Mouse (Mus musculus) frontal cortex, postnatal 14 days (tissue): Measurements from ENCODE around the gene Fam163b.

ENCODE experiments used
- DNase-seq, 2 experiments: peaks; one replicate each; pipeline ENCODE4 v3.0.0; 2022; ENCODE audit warnings: low spot score in 2 of 2

Fam163b gene

DNA sequence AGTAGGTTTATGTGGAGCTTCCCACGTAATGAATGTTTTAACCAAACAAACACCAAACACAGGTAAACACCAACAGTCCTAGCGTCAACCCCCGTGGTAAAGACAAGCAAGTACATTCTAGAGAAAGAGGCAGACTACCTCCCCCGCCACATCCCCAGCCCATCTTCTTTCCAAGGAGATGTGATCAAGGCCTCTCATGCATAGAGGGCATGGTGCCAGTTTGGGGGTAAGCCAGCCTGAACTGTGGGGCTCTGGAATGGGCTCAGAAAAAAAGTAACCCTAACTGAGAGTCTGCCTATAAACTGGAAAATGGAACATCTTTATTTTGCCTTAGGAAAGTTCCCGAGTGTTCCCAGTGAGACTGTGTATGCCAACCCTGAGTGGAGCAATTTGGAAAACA is 6.4 kb downstream of the Fam163b start:
- DNase-seq, result no peak

- no peak for DNase-seq
These were observed 13.3 kb downstream of the Fam163b start for GRCm38 (mm10) chr2:27128990-27129389.

DNA sequence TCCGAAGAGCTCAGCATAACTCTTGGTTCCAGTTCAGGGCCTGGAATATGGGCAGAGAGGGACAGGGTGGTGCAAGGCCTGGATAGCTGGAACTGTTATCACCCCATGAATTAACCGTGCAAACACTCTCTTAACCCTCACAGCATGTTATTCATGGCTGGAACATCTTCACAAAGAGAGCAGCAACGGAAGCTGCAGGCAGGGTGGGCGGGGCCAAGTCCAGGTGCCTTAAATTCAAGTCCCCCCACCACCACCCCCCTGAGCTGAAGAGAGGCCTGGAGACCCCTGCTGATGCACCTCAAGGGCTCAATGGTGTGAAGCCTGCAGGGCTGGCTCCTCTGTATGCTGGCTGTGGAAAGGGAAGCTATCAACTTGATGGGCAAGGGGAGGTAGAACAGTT is 15.8 kb downstream of the Fam163b start:
- DNase-seq, result no peak

- DNase-seq, result no peak
These were observed 16.3 kb downstream of the Fam163b start for GRCm38 (mm10) chr2:27125979-27126378.

- no peak for DNase-seq
These were observed 19.2 kb downstream of the Fam163b start for GRCm38 (mm10) chr2:27123121-27123520.

GRCm38 (mm10) chr2:27122578-27122977 is 19.7 kb downstream of the Fam163b start:
- DNase-seq, result no peak

DNA sequence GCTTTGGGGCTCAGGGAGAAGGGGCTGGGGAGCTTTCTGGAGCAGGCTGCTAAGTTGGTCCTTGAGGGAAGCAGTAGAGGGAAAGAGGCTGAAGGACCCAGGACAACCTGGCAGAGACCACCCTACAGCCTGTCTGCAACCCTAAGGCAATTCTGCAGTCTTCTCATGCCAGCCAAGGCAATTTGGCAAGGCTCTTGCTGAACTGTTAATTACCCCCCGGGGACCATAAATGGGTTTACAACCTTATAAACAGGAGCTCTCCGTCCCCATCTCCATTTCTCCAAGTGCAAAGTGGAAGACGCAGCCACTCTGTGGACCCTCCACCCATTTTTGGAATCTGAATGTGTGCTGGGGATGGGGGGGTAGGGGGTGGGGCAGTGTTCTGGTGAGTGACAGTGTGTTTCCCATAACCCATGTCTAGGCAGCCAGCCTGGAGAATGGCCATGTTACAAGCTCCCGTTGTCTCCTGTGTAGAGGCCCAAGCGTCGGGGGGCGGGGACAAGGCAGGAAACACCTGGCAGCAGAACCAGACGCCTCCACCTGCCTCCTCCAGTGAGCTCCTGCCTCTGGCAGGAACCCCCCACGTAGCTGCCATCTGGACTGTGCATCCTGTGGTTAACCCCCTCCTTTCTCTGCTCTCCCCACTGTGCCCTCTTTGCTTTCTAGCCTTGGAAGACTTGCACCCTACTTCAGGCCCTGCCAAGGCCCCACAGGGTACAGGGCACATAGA is 20.5 kb downstream of the Fam163b start:
- DNase-seq, result no peak

DNA sequence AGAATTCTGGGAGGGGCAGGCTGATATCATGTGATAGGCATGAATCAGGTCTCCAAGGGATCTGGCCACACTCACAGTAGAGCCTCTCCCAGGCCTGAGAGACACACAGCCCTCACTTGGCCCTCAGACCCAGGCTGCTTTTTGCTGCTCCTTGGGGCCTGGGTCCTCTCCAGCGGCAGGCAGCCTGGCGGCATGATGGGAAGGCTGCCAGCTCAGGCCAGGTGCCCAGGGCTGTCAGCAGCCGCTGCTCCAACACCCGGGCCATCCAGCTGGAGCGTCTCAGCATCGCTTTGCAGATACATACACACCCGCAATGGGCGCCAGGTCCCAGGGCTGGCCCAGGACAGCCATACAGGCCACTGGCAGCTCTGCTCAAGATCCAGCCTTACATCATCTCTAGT is 22.1 kb downstream of the Fam163b start:
- no peak for DNase-seq

- no peak for DNase-seq
These were observed 22.5 kb downstream of the Fam163b start for GRCm38 (mm10) chr2:27119766-27120165.

- DNase-seq, result no peak
These were observed 23.8 kb downstream of the Fam163b start for GRCm38 (mm10) chr2:27118452-27118851.

- no peak for DNase-seq
These were observed 28.1 kb downstream of the Fam163b start for GRCm38 (mm10) chr2:27114169-27114568.

- DNase-seq, result no peak
These were observed 29.7 kb downstream of the Fam163b start for GRCm38 (mm10) chr2:27112585-27112984.

- DNase-seq, result no peak
These were observed 33.2 kb downstream of the Fam163b start for GRCm38 (mm10) chr2:27109052-27109451.

DNA sequence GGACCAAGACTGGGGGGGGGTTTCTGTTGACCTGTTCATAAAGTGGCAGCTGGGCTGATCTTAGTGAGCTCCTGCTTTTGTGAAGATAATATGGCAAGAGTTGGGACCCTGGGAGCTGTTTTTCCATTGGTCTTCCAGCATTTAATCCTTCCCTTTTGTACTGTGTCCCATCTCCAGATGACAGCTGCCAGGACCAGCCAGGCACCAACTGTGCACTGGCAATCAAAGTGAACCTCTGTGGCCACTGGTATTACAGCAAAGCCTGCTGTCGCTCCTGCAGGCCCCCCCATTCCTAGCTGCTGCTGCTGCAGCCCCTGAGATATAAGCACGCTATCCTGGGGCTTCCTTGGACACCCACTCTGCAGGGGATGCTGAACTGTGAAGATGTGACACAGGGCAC is 34.1 kb downstream of the Fam163b start:
- no peak for DNase-seq

DNA sequence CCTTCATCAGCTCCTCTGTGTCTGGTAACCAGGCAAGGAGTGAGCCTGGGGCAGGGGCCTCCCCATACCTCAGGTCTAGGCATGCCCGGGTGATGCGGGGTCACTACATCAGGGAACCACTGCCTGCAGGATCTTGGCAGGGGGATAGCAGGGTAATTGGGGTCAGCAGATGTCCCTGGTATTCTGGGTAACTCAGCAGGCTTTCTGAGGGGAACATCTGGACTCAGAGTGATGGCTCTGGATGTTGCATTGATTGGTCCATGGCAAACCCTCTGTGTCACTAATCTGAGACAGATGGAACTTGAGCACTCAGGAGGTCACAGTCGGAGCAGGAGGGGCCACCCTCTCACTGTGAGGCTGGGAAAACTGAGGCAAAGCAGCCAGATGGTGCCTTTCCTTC is 35.5 kb downstream of the Fam163b start:
- DNase-seq, result no peak

GRCm38 (mm10) chr2:27103554-27103953 is 38.7 kb downstream of the Fam163b start:
- no peak for DNase-seq

GRCm38 (mm10) chr2:27097776-27098175 is 44.5 kb downstream of the Fam163b start:
- no peak for DNase-seq

DNA sequence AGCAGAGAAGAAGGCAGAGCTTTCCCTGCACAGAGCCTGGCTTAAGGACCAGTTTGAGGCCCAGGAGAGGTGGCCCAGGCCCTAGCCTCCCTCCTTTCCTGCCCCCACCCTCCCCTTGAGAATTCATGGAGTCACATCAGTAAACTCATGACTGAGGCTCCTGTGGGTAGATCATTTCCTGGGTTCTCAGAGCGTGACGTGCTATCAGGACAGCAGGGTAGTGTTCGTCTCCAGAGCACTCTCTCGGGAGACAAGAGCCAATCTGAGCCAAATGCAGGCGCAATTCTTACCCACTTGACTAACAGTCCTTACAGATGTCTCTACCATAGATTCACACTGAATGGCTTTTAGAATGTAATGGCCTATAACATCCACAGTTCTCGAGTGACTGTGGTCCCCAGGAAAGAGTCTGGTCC is 45.0 kb downstream of the Fam163b start:
- DNase-seq, result no peak

GRCm38 (mm10) chr2:27096341-27096981 is 45.8 kb downstream of the Fam163b start:
- DNase-seq, result no peak

DNA sequence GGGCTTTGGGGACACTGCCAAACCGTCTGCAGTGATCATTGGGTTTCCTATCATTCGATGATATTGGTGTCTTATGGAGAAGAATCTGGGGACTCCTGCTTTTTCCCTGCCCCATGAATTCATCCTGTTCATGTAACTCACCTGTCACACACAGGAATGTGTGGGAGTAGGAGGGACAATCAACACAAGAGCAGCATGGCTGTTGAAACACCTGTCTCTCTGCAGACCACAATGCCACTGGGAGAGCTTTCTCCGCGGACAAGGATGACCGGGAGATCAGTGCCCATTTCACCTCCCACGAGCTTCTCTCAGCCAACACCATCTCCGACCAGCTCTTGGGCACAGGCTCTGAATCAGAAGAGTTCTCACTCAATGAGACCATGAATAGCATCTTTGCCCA is 47.1 kb downstream of the Fam163b start:
- no peak for DNase-seq

DNA sequence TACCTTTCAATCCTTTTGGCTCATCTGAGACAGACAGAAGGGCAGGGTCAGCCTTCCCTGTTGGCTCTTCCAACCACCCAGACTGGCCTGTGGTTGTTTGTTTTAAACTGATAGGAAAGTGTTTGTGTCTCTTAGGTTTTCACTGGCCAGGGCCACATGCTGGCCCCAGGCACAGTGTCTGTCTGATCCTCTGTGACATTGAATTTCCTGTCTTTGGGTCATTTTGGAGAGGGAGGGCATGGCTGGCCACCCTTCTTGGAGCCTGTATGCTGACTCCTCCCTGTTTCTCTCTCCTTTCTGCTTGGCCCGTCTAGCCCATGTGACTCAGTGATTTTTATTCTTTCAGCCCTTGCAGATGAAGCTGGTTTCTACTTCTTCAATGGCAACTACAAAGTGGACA is 53.1 kb downstream of the Fam163b start:
- DNase-seq, result no peak

DNA sequence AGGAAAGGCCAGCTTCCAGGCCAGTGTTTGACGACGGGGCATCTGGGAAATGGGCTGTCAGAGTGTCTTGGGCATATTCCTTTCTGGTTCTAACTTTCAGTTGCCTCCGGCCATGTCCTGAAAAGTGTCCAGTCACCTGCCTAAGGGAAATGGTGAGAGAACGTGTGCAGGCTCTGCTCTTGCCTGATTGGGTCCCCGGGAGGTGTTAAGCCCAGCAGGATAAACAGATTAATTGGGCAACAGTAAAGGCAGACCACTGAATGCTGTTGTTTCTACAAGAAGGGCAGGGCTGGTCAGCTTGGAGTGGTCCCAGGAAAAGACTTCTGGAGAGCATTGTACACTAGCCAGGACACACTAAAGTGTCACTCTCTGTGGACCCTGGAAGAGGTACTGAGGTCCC is 53.6 kb downstream of the Fam163b start:
- DNase-seq, result no peak

- DNase-seq, result no peak
These were observed 54.1 kb downstream of the Fam163b start for GRCm38 (mm10) chr2:27088071-27088644.
